Comparison of ENCODE assay signal across 22 mouse cellular contexts in the genomic region with DNA sequence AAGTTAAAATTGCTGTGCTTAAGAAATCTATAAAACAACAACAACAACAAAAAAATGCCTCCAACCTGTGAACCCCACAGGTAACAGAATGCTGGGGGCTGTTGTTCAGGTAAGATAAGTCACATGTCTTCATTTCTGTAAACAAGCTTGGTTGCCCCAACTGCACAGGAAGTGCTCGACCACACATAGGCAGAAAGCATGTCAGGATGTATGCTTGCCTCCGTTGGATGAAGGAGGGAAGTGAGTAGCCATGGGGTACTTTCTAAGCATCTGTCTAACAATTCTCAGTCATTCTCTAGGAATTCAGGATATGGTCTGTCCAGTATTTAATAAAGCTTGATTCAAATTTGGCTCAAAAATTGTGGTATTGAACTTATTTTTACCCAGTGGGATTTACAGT. TPM values are rescaled to one million over a fixed set of nuclear protein-coding genes. Genes with fewer than 3 reads are reported as not detected.
DNase-seq lines count a peak whose midpoint lies in the region; ATAC-seq lines count a peak whose summit lies in the region.
"Had no signal": no experiment of that assay in that cellular context is flagged by ENCODE, and none has a peak within 500 bp of the region (broad histone marks: within the 10 kb centered on the region; RNA-seq: fewer than 3 reads in every experiment).

No protein-coding gene starts in this region.

- no peak overlapping the region for H3K4me2 ChIP-seq in lung, embryonic 15.5 days
- H3K4me2 ChIP-seq: hindbrain, embryonic 15.5 days had no signal

- WGBS in heart, embryonic 10.5 days = 60% methylated on average over 2 of the region's 2 CpGs
- WGBS in lung, embryonic 15.5 days = 27% methylated on average over 2 of the region's 2 CpGs

- H3K4me1 ChIP-seq in heart, embryonic 10.5 days = peaks cover 32% of the 10 kb centered on the region
- H3K4me1 ChIP-seq in lung, embryonic 15.5 days = peaks cover 51% of the 10 kb centered on the region
- H3K4me1 ChIP-seq: hindbrain, embryonic 15.5 days; midbrain, embryonic 10.5 days had no signal

- peak overlapping the region; percentile 62; the same call in 1 of the 2 replicates for H3K27ac ChIP-seq in heart, embryonic 10.5 days
- peak overlapping the region; percentile 94 for H3K27ac ChIP-seq in lung, embryonic 15.5 days
- H3K27ac ChIP-seq: hindbrain, embryonic 15.5 days; midbrain, embryonic 10.5 days had no signal

- H3K9ac ChIP-seq in lung, embryonic 15.5 days = no peak overlapping the region
- H3K9ac ChIP-seq: hindbrain, embryonic 15.5 days; liver, postnatal 0 days had no signal

- H3K27me3 ChIP-seq in heart, embryonic 10.5 days (ENCODE audit: insufficient read depth, poor library complexity, severe bottlenecking) = no peaks in the 10 kb centered on the region
- H3K27me3 ChIP-seq in lung, embryonic 15.5 days = no peaks in the 10 kb centered on the region
- H3K27me3 ChIP-seq: CH12.LX; hindbrain, embryonic 15.5 days; Patski had no signal

- ATAC-seq in lung, embryonic 15.5 days (ENCODE audit: borderline replicate concordance, extremely low read depth, low FRiP score, low TSS enrichment) = no peak
- ATAC-seq in megakaryocyte, adult 5-6 weeks (ENCODE audit: poor library complexity, severe bottlenecking) = peak; percentile 62
- ATAC-seq: forebrain, embryonic 16.5 days; liver, postnatal 0 days; Patski had no signal

- H3K4me3 ChIP-seq in heart, embryonic 10.5 days = no peak overlapping the region
- no peak overlapping the region for H3K4me3 ChIP-seq in lung, embryonic 15.5 days
- H3K4me3 ChIP-seq: hindbrain, embryonic 15.5 days; midbrain, embryonic 10.5 days had no signal

- DNase-seq in heart, embryonic 10.5 days (ENCODE audit: low spot score) = no peak
- DNase-seq in heart, adult 9 months (ENCODE audit: low spot score in 2 of 2) = no peak
- DNase-seq in lung, postnatal 14 days = no peak
- DNase-seq in thymus, postnatal 4 days = peak; percentile 35
- no peak for DNase-seq in cerebellum, postnatal 4 days (ENCODE audit: low spot score in 2 of 2)
- DNase-seq in yolk sac, embryonic 10.5 days (ENCODE audit: low spot score) = no peak
- DNase-seq: adrenal gland, adult 8-10 months; cerebellum, postnatal 25 days; gastrocnemius, postnatal 14 days; liver, postnatal 0 days had no signal

- no peaks in the 10 kb centered on the region for H3K9me3 ChIP-seq in heart, embryonic 10.5 days
- no peaks in the 10 kb centered on the region for H3K9me3 ChIP-seq in lung, embryonic 15.5 days
- H3K9me3 ChIP-seq: hindbrain, embryonic 15.5 days; midbrain, embryonic 10.5 days had no signal

- no peaks in the 10 kb centered on the region for H3K36me3 ChIP-seq in heart, embryonic 10.5 days
- no peaks in the 10 kb centered on the region for H3K36me3 ChIP-seq in lung, embryonic 15.5 days
- H3K36me3 ChIP-seq: hindbrain, embryonic 15.5 days; midbrain, embryonic 10.5 days had no signal

RNA-seq across cellular contexts. Expression of gene Erp27, which starts 23.0 kb away (rescaled TPM):
- polyA plus RNA-seq in heart, embryonic 10.5 days (2016; fragmentation: Nextera tagmentation; extraction: Ambion mirVana) = 0.55 and 0.73 TPM in 2 replicates
- 0.40 and 0.62 TPM in 2 replicates for polyA plus RNA-seq in lung, embryonic 15.5 days (2015; fragmentation: Nextera tagmentation; extraction: Ambion mirVana)
- 1.6 and 3.5 TPM in 2 replicates for total RNA-seq in megakaryocyte, adult 5-6 weeks (2015)
- total RNA-seq in megakaryocyte, adult 5-6 weeks (2017) = 1.6 and 4.7 TPM in 2 replicates
- total RNA-seq: gastrocnemius, postnatal 14 days had no signal
- polyA plus RNA-seq: hindbrain, embryonic 15.5 days; midbrain, embryonic 10.5 days had no signal

RNA-seq across cellular contexts. Expression of gene Mgp, which starts 23.3 kb away (rescaled TPM):
- 10.7 and 12.2 TPM in 2 replicates for polyA plus RNA-seq in heart, embryonic 10.5 days (2016; fragmentation: Nextera tagmentation; extraction: Ambion mirVana)
- 918 and 931 TPM in 2 replicates for polyA plus RNA-seq in lung, embryonic 15.5 days (2015; fragmentation: Nextera tagmentation; extraction: Ambion mirVana)
- total RNA-seq in megakaryocyte, adult 5-6 weeks (2015) = 0.42 and 1.5 TPM in 2 replicates
- total RNA-seq in megakaryocyte, adult 5-6 weeks (2017) = not detected in 2 replicates
- total RNA-seq: CH12.LX had no signal

RNA-seq across cellular contexts. Expression of gene Pde6h, which starts 24.7 kb away (rescaled TPM):
- not detected in 2 replicates for polyA plus RNA-seq in heart, embryonic 10.5 days (2016; fragmentation: Nextera tagmentation; extraction: Ambion mirVana)
- polyA plus RNA-seq in lung, embryonic 15.5 days (2015; fragmentation: Nextera tagmentation; extraction: Ambion mirVana) = 0.47 TPM in 1 of 2 replicates, not detected in the other
- total RNA-seq in megakaryocyte, adult 5-6 weeks (2015) = 0.02 and 0.04 TPM in 2 replicates
- total RNA-seq in megakaryocyte, adult 5-6 weeks (2017) = 0.11 and 0.16 TPM in 2 replicates
- total RNA-seq: gastrocnemius, postnatal 14 days had no signal
- polyA plus RNA-seq: embryonic facial prominence, embryonic 14.5 days; forebrain, embryonic 16.5 days; limb, embryonic 11.5 days; midbrain, embryonic 10.5 days; small intestine, adult 2 months; stomach, embryonic 16.5 days had no signal

RNA-seq across cellular contexts. Expression of gene Art4, which starts 41.4 kb away (rescaled TPM):
- 12.8 and 15.8 TPM in 2 replicates for polyA plus RNA-seq in heart, embryonic 10.5 days (2016; fragmentation: Nextera tagmentation; extraction: Ambion mirVana)
- 6.6 and 7.1 TPM in 2 replicates for polyA plus RNA-seq in lung, embryonic 15.5 days (2015; fragmentation: Nextera tagmentation; extraction: Ambion mirVana)
- 0.31 TPM in 1 of 2 replicates, not detected in the other for total RNA-seq in megakaryocyte, adult 5-6 weeks (2015)
- 0.18 and 0.94 TPM in 2 replicates for total RNA-seq in megakaryocyte, adult 5-6 weeks (2017)
- total RNA-seq: layer of hippocampus, postnatal 14 days had no signal
- polyA plus RNA-seq: Patski had no signal

RNA-seq across cellular contexts. Expression of gene Arhgdib, which starts 42.7 kb away (rescaled TPM):
- polyA plus RNA-seq in heart, embryonic 10.5 days (2016; fragmentation: Nextera tagmentation; extraction: Ambion mirVana) = 105 and 111 TPM in 2 replicates
- 69.8 and 82.9 TPM in 2 replicates for polyA plus RNA-seq in lung, embryonic 15.5 days (2015; fragmentation: Nextera tagmentation; extraction: Ambion mirVana)
- 3,528 and 3,668 TPM in 2 replicates for total RNA-seq in megakaryocyte, adult 5-6 weeks (2015)
- 1,567 and 1,601 TPM in 2 replicates for total RNA-seq in megakaryocyte, adult 5-6 weeks (2017)

Comparison
In these comparisons a context has a peak if more than half of its experiments do, and no peak if none do; other contexts are left out.
1. RNA of gene Mgp, which starts 23.3 kb away (polyA plus RNA-seq): 918 to 931 TPM in lung, embryonic 15.5 days; 10.7 to 12.2 TPM in heart, embryonic 10.5 days; every median in the first group is over 10 times any median in the second.